Mouse (Mus musculus) kidney, embryonic 14.5 days (tissue): ENCODE results near the gene 4930451I11Rik. TPM values are rescaled to one million over a fixed set of nuclear protein-coding genes. Genes with fewer than 3 reads are reported as not detected.

Experiments
- ATAC-seq: fragments of 200-750 bp; cut with Nextera tagmentation; 2 replicates; pipeline ENCODE4 v1.8.0; 2017; ENCODE audit warnings: moderate number of reproducible peaks, mild to moderate bottlenecking, moderate TSS enrichment, moderate library complexity; ENCODE audit not compliant: low FRiP score, low TSS enrichment
- H3K27ac ChIP-seq: fragments of 300-500 bp; sonication (generic); 2 replicates; pipeline ENCODE4 v1.5.1; 2014; ENCODE audit warnings: low read depth, mild to moderate bottlenecking, low read length, moderate library complexity, mixed read lengths
- H3K27me3 ChIP-seq: fragments of 300-500 bp; sonication (generic); 2 replicates; pipeline ENCODE4 v1.6.1; 2014; ENCODE audit warnings: mild to moderate bottlenecking, low read length; ENCODE audit not compliant: control insufficient read depth, insufficient read depth
- H3K36me3 ChIP-seq: fragments of 300-500 bp; sonication (generic); 2 replicates; pipeline ENCODE4 v1.6.1; 2014; ENCODE audit warnings: low read length, mixed read lengths; ENCODE audit not compliant: control insufficient read depth, insufficient read depth
- H3K4me1 ChIP-seq: fragments of 300-500 bp; sonication (generic); 2 replicates; pipeline ENCODE4 v1.6.1; 2014; ENCODE audit warnings: low read length, mixed read lengths; ENCODE audit not compliant: control insufficient read depth, insufficient read depth
- H3K4me2 ChIP-seq: fragments of 300-500 bp; sonication (generic); replicated peaks from 2 replicates; pipeline ENCODE4 v1.6.1; 2014; ENCODE audit warnings: low read depth, mild to moderate bottlenecking, low read length
- H3K4me3 ChIP-seq: fragments of 300-500 bp; sonication (generic); 2 replicates; pipeline ENCODE4 v1.5.1; 2014; ENCODE audit warnings: mild to moderate bottlenecking, low read length
- H3K9ac ChIP-seq: fragments of 300-500 bp; sonication (generic); 2 replicates; pipeline ENCODE4 v1.6.1; 2014; ENCODE audit warnings: low read depth, mild to moderate bottlenecking, low read length, moderate library complexity
- H3K9me3 ChIP-seq: fragments of 300-500 bp; sonication (generic); 2 replicates; pipeline ENCODE4 v1.6.1; 2016; ENCODE audit warnings: low read length; ENCODE audit not compliant: control insufficient read depth
- WGBS: fragments of 180-500 bp; shearing (Covaris S2); extraction: QIAGEN DNeasy Blood & Tissue Kit; methylation state at CpG from one replicate; pipeline ENCODE4 v1.1.7; 2014; 5-methylcytosine and 5-hydroxymethylcytosine counted together
- polyA plus RNA-seq: library from polyadenylated mRNA; unstranded; fragments of >200 nt; fragmentation: Nextera tagmentation; extraction: Ambion mirVana; gene quantifications from 2 replicates; pipeline ENCODE4 v1.2.1, GENCODE M21; 2014

Gene 4930451I11Rik
- polyA plus RNA-seq, 1 experiment from 2014 or later = not detected

DNA sequence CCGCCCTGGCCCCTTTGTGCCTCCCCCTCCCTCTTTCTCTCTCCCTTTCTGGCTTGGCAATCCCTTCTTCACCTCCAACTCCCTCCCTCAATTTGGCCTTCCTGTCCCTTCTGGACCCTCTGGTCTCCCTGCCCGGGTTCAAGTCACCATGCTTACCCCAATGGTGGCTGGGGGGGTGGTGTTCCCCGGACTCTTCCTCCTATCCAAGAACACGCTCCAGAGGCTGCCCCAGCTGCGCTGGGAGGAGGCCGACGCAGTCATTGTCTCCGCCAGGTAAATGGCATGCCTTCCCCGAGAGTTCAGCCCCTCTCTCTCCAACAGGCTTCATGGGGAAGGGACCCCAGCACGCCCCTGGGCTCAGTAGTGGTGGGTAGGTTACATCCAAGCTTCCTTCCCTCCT lies 7.5 kb downstream of the 4930451I11Rik start:
- H3K36me3 ChIP-seq = no peaks in the 10 kb centered on the region
- WGBS = 17% methylated on average over 10 of the region's 10 CpGs
- H3K27me3 ChIP-seq = peaks cover 16% of the 10 kb centered on the region

DNA sequence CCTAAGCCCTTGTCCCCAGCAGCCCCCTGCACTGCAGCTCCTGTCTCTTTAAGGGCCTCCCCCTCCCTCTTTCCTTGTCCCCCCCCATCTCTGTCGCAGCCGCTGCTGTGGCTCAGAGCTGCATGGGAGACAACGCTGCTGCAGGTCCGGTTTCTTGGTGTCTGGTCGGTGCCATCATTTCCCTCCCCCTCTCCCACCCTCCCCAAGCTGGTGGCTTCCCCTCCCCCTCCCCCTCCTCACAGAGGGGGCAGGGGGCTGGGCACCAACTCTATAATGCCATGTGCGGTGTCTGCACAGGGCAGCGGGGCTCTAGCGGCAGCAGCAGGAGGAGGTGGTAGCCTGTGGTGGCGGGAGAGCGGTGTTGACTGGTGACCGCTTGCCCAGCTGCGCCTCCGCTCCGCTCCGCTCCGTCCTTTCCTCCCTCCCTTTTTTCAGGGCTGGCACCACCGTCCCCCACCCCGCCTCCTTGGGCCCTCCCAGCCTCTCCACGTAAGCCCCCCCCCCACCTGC lies 8.2 kb downstream of the 4930451I11Rik start:
- Histone ChIP-seq H3K36me3 (no peaks in the 10 kb centered on the region), H3K9ac (0 out of 2 replicates have a peak overlapping the region, but pooled peaks have one; percentile 40), H3K4me2 (peak overlapping the region; percentile 55), H3K4me3 (peak overlapping the region; percentile 24), H3K9me3 (no peaks in the 10 kb centered on the region), H3K27me3 (peaks cover 15% of the 10 kb centered on the region), H3K4me1 (0 out of 2 replicates have a peak, but pooled peaks cover 3% of the 10 kb centered on the region), H3K27ac (no peak overlapping the region)
- 0 out of 2 replicates have a peak, but pooled peaks have one; percentile 36 for ATAC-seq
- WGBS = 0% methylated on average over 9 of the region's 19 CpGs

More for the DNA sequence above, 7.5 kb downstream of the 4930451I11Rik start:
- Histone ChIP-seq H3K9me3 (no peaks in the 10 kb centered on the region), H3K4me1 (0 out of 2 replicates have a peak, but pooled peaks cover 3% of the 10 kb centered on the region), H3K4me3 (no peak overlapping the region), H3K4me2 (no peak overlapping the region; the same call in 1 of the 2 replicates), H3K27ac (no peak overlapping the region), H3K9ac (no peak overlapping the region)
- no peak for ATAC-seq

DNA sequence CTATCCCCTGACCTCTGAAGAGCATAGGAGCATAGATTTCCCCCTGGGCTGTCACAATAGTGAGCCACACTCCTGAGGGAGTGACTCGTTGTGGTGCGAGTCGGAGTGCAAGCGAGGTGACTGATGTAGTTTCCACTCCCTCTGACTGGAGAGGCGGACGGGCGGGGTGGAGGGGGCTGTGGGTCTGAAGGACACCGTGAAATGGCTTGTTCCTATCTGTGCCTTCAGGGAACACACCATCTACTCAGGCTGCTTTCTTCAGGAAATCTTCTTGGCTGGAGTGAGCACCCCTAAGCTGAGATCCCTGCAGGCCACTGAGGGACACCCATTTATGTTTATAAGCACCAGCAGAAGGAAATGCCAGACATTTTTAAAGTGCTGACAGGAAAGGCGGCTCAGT lies 8.7 kb downstream of the 4930451I11Rik start:
- 0 out of 2 replicates have a peak overlapping the region, but pooled peaks have one; percentile 24 for H3K4me3 ChIP-seq
- 0 out of 2 replicates have a peak, but pooled peaks have one; percentile 6 for ATAC-seq
- no peak overlapping the region for H3K9ac ChIP-seq
- no peaks in the 10 kb centered on the region for H3K9me3 ChIP-seq
- 15% methylated on average over 9 of the region's 9 CpGs for WGBS
- H3K27me3 ChIP-seq = peaks cover 15% of the 10 kb centered on the region
- no peak overlapping the region for H3K4me2 ChIP-seq
- H3K36me3 ChIP-seq = no peaks in the 10 kb centered on the region
- no peak overlapping the region for H3K27ac ChIP-seq
- 0 out of 2 replicates have a peak, but pooled peaks cover 3% of the 10 kb centered on the region for H3K4me1 ChIP-seq

DNA sequence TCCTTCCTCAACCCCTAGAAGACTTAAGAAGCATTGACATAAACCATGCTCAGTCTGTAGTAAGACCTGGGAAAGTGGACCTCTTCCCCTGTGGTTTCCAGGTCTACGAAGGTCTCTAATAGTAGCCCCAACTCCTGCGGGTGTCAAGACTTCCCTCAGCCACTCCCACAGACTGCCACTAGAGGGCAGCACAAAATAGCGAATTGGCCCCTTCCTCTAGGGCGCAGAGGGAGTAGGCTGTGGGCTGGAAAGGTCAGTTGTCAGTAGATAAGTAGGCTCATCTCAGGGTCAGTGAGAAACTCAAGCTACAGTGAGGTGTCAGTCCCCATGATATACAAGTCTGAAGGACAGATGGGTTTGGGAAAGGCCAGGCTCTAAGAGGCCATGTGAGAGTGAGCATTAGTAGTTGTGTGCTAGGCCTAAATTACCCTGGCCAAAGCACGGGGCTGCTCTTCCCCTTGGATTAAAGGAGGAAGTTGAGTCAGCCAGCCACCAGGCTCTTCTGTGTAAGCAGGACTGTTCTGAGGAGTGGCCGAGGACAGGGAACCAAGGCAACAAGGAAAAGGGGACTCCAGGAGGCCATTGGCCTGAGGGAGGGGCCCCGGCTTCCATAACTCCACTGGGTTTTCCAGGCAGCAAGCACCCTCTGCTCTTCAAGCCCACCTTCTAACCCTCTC lies 9.5 kb downstream of the 4930451I11Rik start:
- peak; percentile 44 for ATAC-seq
- Histone ChIP-seq H3K9ac (no peak overlapping the region), H3K4me2 (no peak overlapping the region), H3K4me1 (0 out of 2 replicates have a peak, but pooled peaks cover 3% of the 10 kb centered on the region), H3K27me3 (peaks cover 15% of the 10 kb centered on the region), H3K9me3 (no peaks in the 10 kb centered on the region), H3K36me3 (no peaks in the 10 kb centered on the region), H3K4me3 (no peak overlapping the region), H3K27ac (no peak overlapping the region)
- 22% methylated on average over 7 of the region's 7 CpGs for WGBS

DNA sequence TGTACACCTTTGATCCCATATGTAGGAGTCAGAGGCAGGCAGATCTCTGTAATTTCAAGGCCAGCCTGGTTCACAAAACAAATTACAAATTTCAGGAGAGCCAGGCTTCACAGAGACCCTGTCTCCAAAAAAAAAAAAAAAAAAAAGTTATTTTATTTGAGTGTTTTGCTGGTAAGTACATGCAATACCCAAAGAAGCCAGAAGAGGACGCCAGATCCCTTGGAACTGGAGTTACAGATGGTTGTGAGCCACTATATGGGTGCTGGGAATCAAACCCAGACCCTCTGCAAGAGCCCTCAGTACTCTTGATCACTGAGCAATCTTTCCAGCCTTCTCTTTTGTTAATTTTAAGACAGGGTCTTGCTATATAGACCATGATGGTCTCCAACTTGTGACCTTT lies 12.6 kb downstream of the 4930451I11Rik start:
- 27% methylated on average over 1 of the region's 1 CpGs for WGBS
- H3K9me3 ChIP-seq = no peaks in the 10 kb centered on the region
- H3K4me3 ChIP-seq = no peak overlapping the region
- H3K4me1 ChIP-seq = 0 out of 2 replicates have a peak, but pooled peaks cover 3% of the 10 kb centered on the region
- no peak overlapping the region for H3K27ac ChIP-seq
- H3K27me3 ChIP-seq = peaks cover 11% of the 10 kb centered on the region
- no peak for ATAC-seq
- no peaks in the 10 kb centered on the region for H3K36me3 ChIP-seq
- H3K9ac ChIP-seq = no peak overlapping the region
- H3K4me2 ChIP-seq = no peak overlapping the region

DNA sequence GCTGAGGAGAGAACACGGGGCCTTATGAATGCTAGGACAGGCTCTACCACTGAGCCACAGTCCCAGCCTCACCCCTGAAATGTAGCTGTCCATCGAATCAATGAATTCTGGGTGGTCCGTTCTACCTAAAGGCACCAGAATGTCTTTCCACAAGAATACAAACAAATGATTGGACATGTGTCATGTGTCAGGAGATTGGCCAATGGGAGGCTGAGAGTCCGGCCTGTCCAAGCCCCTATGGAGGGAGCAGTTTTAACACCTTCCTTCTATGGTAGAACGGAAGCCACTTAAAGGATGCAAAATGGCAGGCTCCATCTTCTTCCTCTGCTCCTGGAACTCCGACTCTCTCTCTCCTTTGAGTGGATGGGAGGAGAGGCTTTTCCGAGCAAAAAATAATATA lies 13.8 kb downstream of the 4930451I11Rik start:
- Histone ChIP-seq H3K27me3 (peaks cover 4% of the 10 kb centered on the region; the same call in 1 of the 2 replicates), H3K4me1 (no peaks in the 10 kb centered on the region), H3K27ac (no peak overlapping the region), H3K36me3 (no peaks in the 10 kb centered on the region), H3K9ac (no peak overlapping the region), H3K4me3 (no peak overlapping the region), H3K4me2 (no peak overlapping the region), H3K9me3 (no peaks in the 10 kb centered on the region)
- no peak for ATAC-seq
- WGBS = 86% methylated on average over 7 of the region's 7 CpGs

DNA sequence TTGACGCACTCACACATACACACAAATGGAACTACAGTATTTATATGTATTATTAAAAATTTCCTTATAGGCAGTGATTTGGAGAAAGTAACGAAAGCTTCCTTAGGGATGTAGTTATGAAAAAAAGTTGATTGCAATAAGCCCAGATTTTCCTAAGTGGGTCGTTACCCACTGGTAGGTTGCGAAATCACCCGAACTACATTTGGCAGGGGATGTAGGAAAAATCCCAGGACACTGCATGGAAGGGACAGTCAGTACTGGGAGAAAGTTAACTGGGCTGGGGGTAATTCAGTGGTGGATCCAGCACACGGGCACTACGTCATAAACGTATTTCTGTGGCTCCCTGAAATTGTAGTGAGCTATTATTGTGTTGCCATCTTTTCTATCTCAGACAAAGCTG lies 14.9 kb downstream of the 4930451I11Rik start:
- Histone ChIP-seq H3K4me2 (no peak overlapping the region), H3K27ac (no peak overlapping the region), H3K4me1 (no peaks in the 10 kb centered on the region), H3K9ac (no peak overlapping the region), H3K9me3 (no peaks in the 10 kb centered on the region), H3K27me3 (no peaks in the 10 kb centered on the region), H3K36me3 (no peaks in the 10 kb centered on the region), H3K4me3 (no peak overlapping the region)
- no peak for ATAC-seq
- WGBS = 92% methylated on average over 8 of the region's 8 CpGs

DNA sequence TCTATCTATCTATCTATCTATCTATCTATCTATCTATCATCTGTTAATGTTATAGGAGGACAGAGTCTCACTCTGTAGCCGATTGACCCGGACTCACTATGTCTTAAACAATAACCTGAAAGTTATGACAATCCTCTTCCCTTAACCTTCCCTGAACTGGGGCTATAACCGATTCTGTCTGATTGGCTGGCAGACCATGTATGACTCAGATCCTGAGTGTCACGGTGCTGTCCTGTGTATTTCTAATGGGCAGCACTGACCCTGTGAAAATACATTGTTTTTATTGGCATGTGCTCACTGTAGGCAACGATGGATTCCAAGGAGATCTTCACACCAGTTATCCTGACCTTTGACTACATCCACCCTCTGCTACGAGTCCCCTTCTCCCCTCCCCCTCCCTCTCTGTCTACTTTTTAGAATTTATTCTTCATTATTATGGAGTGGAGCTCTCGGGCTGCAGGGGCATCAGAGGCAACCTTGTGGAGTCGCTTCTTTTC lies 15.7 kb downstream of the 4930451I11Rik start:
- WGBS = 58% methylated on average over 8 of the region's 8 CpGs
- no peaks in the 10 kb centered on the region for H3K9me3 ChIP-seq
- no peak overlapping the region for H3K27ac ChIP-seq
- no peak overlapping the region for H3K4me2 ChIP-seq
- ATAC-seq = no peak
- H3K27me3 ChIP-seq = no peaks in the 10 kb centered on the region
- no peak overlapping the region for H3K4me3 ChIP-seq
- H3K4me1 ChIP-seq = no peaks in the 10 kb centered on the region
- H3K9ac ChIP-seq = no peak overlapping the region
- no peaks in the 10 kb centered on the region for H3K36me3 ChIP-seq
